Mouse (Mus musculus): ENCODE data around the gene Dok4.
A peak's percentile ranks its signal among the peaks of the same experiment; 100 is the strongest.

Gene Dok4

DNA sequence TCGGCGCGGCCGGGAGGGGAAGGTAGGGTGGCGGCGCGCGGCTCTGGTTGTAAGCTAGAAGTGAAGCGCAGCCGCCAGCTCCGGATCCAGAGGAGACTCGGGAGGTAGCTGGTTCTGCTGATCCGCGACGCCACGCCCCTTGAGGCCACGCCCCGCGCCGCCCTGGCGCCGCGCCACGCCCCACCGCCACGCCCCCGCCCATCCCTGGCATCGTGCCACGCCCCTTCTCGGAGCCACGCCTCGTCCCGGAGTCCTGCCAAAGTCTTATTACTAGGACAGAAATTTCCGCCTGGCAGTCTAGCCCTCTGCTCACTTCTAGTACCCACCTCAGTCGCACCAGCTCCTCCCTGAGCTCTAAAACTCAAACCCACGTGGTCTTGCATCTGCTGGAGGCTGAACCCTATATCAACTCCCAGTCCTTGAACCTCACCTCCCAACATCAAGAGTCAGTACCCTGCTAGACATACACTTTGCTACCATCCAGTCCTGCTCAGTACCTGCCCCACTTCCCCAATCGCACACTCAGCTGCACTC, at the start of gene Dok4:
TSS of gene Dok4 (minus strand) at position 134 of the 534 bp plus-strand sequence.
- DNase-seq = peak; percentile 74 to 87

DNA sequence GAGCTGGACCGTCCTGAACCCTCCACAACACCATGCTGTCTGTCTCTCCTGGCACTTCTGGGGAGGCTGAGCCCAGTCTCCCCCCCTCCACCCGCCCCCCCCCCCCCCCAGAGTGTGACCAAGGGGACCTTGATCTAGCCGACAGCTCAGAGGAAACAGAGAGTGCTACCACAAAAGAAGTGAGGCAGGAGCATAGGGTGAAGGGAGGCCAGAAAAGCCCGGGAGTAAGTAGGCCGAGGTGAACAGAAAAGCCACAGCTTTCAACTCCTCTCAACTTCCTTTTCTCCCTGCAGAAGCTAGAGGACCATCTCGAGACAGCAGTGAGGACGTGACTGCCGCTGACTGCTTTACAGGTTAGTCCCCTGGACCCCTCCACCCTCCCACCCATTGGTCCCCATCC, 47.3 kb upstream of the Dok4 start, which contains the start of gene Adgrg5:
TSS of gene Adgrg5 (plus strand) at position 290 of the 400 bp plus-strand sequence.
- no peak for DNase-seq

DNA sequence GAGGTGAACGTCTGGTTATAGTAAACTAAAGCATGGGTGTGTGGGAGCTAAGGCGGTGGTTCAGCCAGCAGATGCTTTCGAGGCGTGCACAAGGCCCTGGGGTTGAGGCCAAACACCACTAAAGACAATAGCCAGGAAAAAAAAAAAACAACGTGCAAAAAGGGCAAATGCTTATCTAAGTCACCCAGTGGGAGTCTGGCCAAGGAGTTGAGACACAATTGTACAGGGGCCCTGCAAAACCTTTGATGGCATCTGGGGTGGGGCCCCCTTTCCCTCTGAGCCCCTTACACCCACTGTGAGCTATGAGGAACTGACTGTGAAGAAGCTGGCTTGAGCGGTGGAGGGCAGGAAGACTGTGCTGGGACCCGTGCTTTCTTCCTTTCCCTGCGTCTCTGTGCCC, 46.5 kb upstream of the Dok4 start:
- no peak for DNase-seq

DNA sequence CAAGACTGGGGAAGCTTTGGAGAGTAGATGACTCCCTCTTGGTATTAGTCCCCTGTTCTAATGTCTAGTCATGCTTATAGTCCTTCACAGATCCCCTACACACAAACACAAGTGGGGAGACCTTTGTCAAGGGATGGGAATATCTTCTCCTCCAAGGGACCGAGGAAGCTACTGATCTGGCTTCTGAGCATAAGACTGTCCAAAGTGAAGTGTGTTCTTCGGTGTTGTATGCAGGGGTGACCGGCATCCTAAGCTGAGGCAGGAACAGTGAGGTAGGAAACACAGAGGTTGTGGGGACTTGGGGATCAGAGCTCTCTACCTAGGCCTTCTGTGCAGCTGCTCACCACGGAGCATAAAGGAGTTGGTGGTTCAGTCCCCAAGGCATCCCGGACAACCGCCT, 46.0 kb upstream of the Dok4 start:
- DNase-seq = no peak

DNA sequence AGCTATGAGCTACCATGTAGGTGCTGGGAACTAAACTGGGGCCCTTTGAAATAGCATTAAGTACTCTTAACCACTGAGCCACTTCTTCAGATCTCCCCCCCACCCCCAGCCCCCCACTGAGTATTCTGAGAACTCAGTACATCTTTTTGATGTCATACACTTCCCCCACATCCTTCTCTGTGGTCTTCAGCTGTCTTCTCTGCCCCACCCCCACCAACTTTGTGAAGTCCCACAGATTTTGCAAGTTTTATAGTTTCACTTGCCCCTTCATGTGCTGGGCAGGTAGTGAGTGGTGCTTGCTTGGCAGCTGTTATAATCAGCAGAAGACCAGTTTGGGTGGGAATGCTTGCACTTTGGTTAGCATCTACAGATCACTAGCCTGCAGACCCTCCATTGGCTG, 43.1 kb upstream of the Dok4 start:
- DNase-seq = no peak

DNA sequence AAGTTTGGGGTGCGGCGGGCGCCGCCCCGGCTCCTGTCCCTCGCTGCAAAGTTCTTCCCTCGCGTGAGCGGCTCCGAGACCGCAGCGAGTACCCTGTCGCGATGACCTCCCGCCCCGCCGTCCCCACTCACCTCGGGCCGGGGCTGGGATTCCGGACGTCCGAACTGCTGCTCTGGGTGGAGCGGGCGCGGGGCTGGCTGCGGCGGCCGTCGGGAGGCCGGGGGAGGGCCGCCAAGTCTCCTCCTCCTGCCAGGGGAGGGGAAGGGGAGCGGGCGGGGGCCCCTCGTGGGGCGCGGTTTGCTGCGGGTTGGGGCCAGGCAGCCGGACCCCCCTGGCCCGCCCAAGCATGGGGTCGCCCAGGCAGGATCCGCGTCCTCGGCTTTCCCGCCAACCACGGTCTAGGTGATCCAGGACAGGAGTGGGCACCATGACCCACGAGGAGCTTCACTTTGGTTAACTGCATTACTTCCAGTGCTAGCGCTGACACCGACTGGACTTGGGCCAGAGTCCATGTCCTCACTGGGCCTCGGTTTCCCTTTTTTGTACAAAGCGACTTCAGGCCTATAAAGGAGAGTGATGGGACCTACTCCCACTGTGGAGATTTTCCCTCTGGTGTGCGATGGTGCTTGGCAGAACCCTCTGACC, 41.8 kb upstream of the Dok4 start, which contains the start of gene Ccdc102a:
TSS of gene Ccdc102a (minus strand) at position 248 of the 645 bp plus-strand sequence.
- peak in 1 of 2 experiments; percentile 14 for DNase-seq

DNA sequence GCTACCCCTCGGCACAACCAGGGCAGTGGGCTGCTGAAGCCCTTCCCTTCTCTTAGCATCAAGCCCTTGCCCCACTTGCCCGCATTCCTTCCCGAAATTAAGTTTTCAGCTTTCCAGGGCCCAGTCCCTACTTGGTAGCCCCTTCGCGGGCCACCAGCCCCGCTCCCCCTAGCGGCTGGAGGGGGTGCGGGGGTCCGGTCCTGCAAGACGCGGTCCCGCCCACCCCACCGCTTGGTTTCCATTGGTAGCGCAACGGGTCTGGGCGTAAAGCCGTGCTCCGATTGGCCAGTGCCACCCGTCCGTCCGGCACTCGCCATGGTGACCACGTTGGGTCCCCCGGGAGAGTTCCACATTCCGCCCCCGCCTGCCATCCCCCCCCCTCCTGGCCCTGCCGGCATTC, 41.2 kb upstream of the Dok4 start:
- DNase-seq = peak; percentile 36 to 72

DNA sequence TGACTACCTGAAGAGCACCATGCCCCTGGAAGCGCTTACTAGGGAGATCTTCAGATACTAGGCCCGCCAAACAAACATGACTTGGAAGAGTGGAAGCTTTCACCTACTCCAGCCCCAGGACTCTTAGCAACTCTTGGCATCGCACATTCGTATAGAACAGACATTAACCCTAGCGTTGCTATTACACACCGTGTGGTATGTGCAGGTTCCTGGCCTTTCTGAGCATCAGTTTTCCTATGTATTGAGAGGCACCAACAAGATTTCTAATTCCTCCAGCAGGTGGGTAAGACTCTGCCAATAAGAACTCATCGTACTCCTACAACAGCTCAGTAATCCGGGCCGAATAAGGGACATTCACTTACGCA, 40.8 kb upstream of the Dok4 start:
- no peak for DNase-seq

DNA sequence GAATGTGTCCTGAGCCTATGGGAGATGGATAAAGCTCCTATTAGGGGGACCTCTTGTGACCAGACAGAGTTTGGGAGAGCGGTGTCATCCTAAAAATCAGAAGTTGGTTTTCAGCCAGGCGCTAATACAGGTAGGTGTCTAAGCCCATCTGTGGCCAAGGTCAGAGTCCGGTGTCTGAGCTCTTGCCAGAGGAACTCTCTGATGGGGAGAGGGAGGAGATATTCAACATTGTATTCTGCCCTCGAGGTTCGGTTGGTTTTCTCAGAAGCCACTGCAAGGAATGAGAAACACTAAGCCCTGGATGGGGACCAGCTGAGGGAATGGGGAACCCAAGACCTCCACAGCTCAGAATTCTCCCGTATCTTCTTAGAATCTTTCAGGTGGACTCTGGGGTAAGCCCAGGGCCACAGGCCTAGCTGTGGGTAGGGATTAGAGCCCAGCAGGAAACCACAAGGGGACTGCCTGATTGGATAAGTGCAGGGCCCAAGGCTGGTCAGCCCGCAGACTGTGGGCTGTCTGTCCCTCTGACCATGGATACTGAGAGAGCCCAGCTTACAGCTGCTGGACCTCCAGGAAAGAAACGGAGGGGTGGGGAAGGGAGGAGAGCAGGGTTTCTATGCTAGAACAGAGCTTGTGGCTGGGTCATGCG, 40.3 kb upstream of the Dok4 start:
- DNase-seq = no peak

DNA sequence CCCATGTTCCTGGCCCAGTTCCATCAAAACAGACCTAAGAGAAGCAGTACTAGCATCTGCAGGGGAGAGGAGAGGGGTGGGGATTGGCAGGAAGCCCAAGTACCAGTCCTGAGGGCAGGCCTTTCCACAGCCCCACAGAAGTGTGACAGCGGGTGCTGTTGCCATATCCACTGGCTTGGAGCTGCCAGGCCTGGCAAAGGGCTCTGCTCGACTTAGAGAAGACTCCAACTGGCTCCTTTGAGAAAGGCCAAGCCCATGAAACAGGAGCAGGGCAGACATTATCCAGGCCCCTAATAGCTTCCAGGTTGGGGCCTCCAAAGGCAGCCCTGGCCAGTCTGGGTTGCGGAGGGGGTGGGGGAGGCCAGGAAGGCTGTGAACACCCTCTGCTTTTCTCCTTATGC, 38.6 kb upstream of the Dok4 start:
- DNase-seq = peak in 1 of 2 experiments; percentile 17

DNA sequence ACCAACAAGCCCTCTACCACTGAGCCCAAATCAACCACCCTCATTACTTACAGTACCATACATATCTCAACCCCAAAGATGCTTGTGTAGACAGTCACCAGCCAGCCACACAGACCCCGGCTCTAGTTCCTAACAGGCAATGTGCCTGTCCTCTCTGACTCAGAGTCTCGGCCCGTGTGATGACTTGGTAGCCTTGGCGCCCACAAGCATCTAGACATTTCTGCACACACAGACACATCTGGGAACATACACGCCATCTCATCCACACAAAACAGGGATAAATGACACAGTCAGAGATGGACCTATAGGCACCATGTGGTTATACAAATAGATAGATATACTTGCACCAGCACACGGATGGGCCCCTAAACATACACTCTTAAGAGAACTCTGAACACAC, 38.1 kb upstream of the Dok4 start:
- DNase-seq = no peak

DNA sequence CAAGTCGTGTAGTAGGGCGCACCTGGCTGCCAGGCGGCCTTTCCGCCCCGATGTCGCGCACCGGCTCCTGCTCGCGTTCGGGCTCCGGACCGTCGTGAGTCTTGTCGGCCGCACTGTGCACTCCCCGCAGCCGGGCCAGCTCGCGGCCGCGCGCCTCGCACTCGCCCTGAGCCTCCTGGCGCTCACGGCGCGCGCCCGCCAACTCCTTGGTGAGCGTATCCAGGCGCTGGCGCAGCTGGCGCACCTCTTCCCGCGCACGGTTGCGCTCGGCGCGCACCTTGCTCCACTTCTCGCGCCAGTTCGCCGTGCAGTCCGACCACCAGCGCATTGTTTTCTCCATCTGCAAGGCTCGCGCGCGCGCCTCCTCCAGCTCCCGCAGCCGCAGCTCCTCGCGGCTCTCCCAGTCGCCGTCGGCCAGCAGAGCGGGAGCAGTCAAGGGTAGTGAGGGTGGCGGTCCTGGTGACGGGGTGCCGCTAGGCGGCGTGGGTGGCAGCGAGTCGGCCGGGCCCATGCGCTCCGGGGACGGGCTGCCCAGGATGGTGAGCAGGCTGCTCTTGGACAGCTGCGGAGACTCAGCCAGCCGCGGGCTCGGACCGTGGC, 37.0 kb upstream of the Dok4 start:
- DNase-seq = peak; percentile 25 to 62

DNA sequence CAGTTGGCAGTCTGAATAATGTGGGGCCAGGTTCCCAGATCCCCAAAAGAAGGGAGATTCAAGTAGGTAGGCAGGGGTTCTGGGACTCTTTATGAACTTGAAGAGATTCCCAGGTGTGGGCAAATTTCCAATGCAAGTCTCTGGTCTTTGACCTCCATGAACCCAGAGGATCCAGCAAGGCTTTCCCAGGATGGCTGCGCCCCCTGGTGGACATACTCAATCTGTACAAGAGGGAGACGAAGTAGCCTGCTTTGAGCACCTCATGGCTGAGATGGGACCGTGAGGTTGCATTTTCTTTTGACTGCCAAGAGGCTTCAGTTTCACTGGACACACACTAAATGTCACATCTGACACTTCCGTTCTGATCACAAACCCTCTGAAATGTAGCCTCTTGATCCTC, 32.7 kb upstream of the Dok4 start:
- peak; percentile 77 to 85 for DNase-seq

DNA sequence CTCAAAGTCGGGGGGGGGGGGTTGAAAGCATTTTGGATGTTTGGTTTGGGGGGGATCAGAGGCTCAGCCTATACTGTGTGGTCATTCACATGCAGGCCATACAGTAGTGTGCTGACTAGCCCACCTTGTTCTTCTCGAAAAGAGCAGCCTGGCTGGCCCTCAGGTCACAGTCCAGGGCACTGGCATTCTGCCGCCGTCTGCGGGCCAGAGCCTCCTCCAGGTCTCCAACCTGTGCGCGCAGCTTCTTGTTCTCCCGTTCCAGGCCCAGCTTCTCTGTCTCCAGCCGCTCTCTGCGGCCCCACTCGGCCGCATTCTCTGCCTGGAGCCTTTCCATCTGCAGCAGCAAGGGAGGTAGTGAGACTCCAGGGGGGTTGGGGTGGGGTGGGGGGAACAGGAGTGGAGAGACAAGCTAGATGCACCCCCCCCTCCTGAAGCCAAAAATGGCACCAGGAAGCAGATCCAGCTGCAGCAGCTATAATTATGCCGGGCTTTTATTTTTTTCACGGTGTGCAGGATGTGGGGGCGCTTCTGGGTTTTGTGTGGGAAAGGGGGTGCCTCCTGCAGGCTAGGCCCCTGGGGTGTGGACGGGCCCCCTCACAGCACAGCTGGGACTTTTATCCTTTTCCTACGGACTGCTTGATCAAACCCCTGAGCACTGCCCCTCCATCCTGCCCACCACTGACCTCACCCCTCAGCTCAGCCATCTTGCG, 31.6 kb upstream of the Dok4 start:
- no peak for DNase-seq

DNA sequence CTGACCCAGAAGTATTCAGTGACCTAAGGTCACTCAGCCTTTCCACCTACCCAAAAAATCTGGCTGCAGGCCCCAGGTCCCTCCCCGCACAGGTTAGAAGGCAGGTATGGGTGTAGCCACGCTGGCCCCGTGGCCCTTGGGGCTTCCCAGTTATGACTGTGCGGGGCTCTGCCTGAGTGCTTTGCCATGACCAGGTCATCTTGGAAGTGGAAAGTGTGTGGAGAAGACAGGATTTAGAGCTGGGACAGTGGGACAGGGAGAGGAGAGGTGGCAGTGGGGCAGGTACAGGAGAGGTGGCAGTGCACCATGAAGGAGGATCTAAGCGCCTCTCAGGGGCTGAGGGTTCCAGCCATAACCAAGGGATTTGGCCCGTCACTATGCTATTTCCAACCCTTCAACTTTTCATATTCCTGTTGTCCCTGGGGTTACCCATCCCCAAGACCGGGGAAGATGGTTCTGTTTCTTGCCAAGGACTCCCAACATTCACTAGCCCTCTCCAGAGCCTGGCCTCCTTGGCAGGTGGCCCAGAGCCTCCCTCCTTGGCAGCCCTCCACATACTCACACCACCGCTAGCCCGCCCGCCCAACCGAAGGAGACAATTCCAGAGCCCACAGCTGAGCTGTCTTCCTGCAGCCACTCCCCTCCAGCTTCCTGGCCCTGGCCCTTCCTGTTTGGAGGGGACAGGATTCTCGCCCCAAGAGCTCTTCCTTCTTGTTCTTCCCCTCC, 28.5 kb upstream of the Dok4 start:
- DNase-seq = peak; percentile 55 to 69

DNA sequence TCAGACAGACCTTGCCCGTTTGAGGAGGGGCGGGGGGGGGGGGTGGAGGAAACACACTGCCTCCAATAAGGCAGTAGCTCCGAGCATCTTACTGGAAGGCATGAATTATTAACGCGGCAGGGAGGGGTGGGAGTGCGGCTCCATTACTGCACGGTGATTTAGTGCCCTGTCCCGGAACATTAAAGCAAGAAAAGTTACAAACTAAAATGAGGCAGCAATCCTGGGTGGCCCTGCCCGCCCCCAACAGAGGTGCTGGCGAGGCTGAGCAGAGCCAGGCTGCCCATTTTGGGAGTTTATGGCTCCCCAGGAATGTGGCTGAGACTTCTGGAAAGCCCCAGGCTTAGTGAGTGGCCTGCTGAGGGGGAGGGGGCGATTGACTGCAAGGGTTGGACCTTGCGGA, 27.6 kb upstream of the Dok4 start:
- no peak for DNase-seq

DNA sequence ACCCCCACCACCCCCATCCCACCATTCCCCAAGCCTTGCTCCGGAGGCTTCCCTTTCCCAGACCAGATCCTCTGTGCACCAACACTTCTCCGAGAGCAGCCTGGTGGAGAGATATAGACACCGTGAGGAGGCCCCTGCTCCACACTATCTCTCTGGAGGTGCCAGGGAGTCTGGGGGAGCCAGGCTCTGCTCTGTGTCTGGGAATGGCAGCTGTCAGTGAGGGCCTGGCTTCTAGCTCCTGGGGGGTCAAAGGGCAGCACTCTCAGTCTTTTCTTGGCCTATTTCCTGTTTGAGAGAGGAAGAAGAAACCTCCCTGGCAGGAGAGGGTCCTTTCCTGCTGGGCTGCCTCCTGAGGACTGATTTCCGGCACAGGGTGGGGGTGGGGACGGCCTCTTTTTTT, 24.9 kb upstream of the Dok4 start:
- no peak for DNase-seq

DNA sequence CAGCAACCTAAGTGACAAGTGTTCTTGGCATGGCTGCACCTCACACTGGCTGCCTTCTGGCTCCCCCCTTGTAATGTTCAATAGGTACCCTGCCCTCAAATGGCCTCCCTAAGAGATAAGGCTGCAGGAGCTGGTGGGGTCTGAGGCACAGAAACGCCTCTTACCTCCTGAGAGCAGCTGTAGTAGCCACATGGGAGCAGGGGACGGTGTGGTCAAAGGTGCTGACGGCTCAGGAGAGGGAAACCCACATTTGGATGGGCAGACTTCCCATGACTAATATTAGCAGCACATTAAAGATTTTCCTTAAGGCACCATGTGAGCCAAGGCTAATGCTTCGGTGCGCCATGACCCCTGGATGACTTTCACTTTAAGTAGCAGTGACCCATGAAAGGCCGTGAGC, 24.5 kb upstream of the Dok4 start:
- DNase-seq = no peak

DNA sequence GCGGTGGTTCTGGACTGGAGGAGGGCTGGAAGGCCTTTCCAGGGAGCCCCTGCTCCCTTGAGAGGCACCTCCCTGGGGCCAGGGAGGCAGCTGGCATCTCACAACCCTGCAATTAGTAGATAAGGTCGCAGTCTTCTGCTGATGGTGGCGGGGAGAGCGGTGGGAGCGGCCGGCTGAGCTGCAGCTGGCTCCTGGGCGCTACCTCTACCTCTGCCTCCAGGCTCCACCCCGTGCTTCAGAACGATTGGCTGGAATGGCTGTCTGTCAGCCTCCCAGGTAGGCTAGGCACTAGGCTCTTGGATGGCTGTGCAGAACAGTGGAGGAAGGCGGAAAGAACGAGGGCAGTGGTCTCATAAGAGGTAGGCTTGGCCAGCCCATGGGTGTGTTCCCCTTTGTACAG, 23.1 kb upstream of the Dok4 start:
- no peak for DNase-seq

DNA sequence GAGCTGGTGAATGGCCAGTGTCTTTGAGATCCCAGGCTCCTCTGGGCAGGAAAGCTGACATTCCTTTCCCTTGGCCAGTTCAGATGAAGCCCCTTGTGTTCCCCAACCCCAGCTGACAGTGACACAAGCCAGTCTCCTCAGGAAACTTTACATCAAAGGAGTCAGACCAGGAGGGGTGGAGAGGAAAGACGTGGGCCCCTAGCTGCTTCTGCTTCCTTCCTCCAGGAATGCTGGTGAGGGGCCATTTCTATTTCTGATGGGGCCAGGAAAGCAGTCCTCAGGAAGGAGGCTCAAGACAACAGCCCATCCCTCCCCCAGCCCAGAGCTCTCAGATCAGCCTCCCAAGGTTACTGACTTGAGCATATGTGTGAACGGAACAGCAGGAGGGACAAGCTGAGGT, 16.8 kb upstream of the Dok4 start:
- no peak for DNase-seq

DNA sequence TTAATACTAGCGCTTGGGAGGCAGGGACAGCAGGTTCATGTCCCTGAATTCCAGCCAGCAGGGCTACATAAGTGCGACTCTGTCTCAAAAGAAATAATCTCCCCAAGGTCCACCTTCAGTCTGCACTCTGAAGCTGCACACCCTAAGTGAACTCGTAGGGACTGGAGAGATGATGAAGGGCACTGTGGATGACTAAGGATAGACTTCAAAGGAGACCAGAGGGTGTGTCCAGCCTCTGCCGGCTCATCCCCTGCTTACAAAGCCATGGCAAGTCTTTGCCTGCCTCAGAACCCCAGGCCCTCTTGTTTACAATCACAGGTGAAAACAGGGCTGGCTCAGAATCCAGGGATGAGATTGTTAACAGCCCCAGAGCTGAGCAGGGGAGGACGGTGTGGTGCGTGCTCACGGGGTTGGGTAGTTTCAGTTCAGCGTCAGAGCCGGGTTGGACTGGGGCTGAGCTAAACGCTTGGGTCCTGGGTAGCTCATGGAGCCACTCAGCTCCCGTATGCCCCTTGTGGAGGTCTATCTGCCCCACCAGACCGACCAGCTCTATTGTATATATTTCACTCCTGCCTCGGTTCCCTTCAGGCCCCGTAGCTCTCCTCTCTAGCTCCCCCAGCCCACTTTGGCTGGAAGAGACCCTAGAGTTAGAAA, 12.4 kb upstream of the Dok4 start:
- no peak for DNase-seq

DNA sequence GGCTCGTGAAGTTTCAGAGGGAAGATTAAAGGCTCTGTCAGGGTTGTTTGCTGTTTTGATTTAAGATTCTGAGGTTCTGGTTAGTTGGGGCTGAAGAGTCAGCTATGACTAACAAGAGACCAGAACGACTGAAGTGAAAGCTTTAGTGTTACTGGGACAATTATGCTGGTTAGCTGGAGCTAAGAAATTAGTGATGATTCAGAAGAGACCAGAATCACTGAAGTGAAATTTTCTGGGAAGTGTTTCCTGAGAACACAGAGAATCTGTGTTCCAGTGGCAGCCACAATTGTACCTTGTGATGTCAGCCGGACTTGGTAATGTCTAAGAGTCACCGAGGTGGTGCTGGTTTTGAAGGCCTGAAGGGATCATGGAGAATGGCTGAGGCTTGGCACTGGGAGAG, 4.6 kb upstream of the Dok4 start:
- no peak for DNase-seq
